Mouse (Mus musculus): Measurements from ENCODE around the gene Brix1.
A peak's percentile ranks its signal among the peaks of the same experiment; 100 is the strongest.

- TF ChIP-seq MXI1 (IDR thresholded peaks at IDR 0.05; ENCODE audit: low read depth, low read length) = no peak
- TF ChIP-seq RCOR1 (conservative IDR thresholded peaks at IDR 0.05; ENCODE audit: low read depth, low read length) = no peak
- TF ChIP-seq SMC3 (IDR thresholded peaks at IDR 0.05; ENCODE audit: low read depth, low read length) = no peak; the same call in 1 of the 2 replicates
- no peak for TF ChIP-seq NELFE (IDR thresholded peaks at IDR 0.05; ENCODE audit: low read depth, low read length)
- TF ChIP-seq EP300 (IDR thresholded peaks at IDR 0.05; ENCODE audit: low read length) = no peak
- TF ChIP-seq GABPA (IDR thresholded peaks at IDR 0.05; ENCODE audit: insufficient replicate concordance, low read depth, low read length) = no peak
- TF ChIP-seq CTCF (conservative IDR thresholded peaks at IDR 0.05 in 1 of 2, IDR thresholded peaks at IDR 0.05 in 1 of 2; ENCODE audit: low read depth in 2 of 2, low read length in 2 of 2) = peak in 1 of 2 experiments; percentile 21; a peak in 2 of 4 replicates
- no peak for TF ChIP-seq SIN3A (IDR thresholded peaks at IDR 0.05; ENCODE audit: low read length)
- TF ChIP-seq TCF12 (IDR thresholded peaks at IDR 0.05; ENCODE audit: low read depth, low read length) = no peak
- no peak for TF ChIP-seq ZNF384 (IDR thresholded peaks at IDR 0.05; ENCODE audit: low read depth, low read length)
- TF ChIP-seq MEF2A (IDR thresholded peaks at IDR 0.05; ENCODE audit: borderline replicate concordance, low read depth, low read length) = no peak
- TF ChIP-seq USF1 (IDR thresholded peaks at IDR 0.05; ENCODE audit: low read depth, low read length) = no peak
Observed at GRCm38 (mm10) chr15:10439963-10440362, 45.8 kb downstream of the Brix1 start.
